Mouse (Mus musculus) limb, embryonic 13.5 days (tissue): ENCODE results near the gene Gm43064. TPM values are rescaled to one million over a fixed set of nuclear protein-coding genes. Genes with fewer than 3 reads are reported as not detected.

Experiments
- ATAC-seq: fragments of 200-750 bp; cut with Nextera tagmentation; 2 replicates; pipeline ENCODE4 v1.8.0; 2017; ENCODE audit warnings: low read depth, moderate number of reproducible peaks, moderate TSS enrichment; ENCODE audit not compliant: low FRiP score
- H3K27ac ChIP-seq: fragments of 300-500 bp; sonication (generic); 2 replicates; pipeline ENCODE4 v1.5.1; 2015; ENCODE audit warnings: inconsistent platforms, mild to moderate bottlenecking, moderate library complexity
- H3K27me3 ChIP-seq: fragments of 300-500 bp; sonication (generic); 2 replicates; pipeline ENCODE4 v1.6.1; 2015; ENCODE audit warnings: mild to moderate bottlenecking, inconsistent platforms
- H3K36me3 ChIP-seq: fragments of 300-500 bp; sonication (generic); 2 replicates; pipeline ENCODE4 v1.6.1; 2015; ENCODE audit warnings: inconsistent platforms, mild to moderate bottlenecking, moderate library complexity
- H3K4me1 ChIP-seq: fragments of 300-500 bp; sonication (generic); 2 replicates; pipeline ENCODE4 v1.6.1; 2015; ENCODE audit warnings: inconsistent platforms
- H3K4me2 ChIP-seq: fragments of 300-500 bp; sonication (generic); replicated peaks from 2 replicates; pipeline ENCODE4 v1.6.1; 2015; ENCODE audit warnings: inconsistent platforms, mild to moderate bottlenecking, moderate library complexity
- H3K4me3 ChIP-seq: fragments of 300-500 bp; sonication (generic); 2 replicates; pipeline ENCODE4 v1.5.1; 2015; ENCODE audit warnings: moderate library complexity, mild to moderate bottlenecking, inconsistent platforms
- H3K9ac ChIP-seq: fragments of 300-500 bp; sonication (generic); 2 replicates; pipeline ENCODE4 v1.6.1; 2015; ENCODE audit warnings: mild to moderate bottlenecking, inconsistent platforms
- H3K9me3 ChIP-seq: fragments of 300-500 bp; sonication (generic); 2 replicates; pipeline ENCODE4 v1.6.1; 2016; ENCODE audit warnings: inconsistent platforms
- WGBS: fragments of 180-500 bp; shearing (Covaris S2); methylation state at CpG from one replicate; pipeline ENCODE4 v1.1.7; 2015; 5-methylcytosine and 5-hydroxymethylcytosine counted together
- polyA plus RNA-seq: library from polyadenylated mRNA; unstranded; fragments of >200 nt; fragmentation: Nextera tagmentation; extraction: Ambion mirVana; gene quantifications from 2 replicates; pipeline ENCODE4 v1.2.1, GENCODE M21; 2015

Gene Gm43064
- polyA plus RNA-seq, 1 experiment from 2014 or later: 0.34 TPM

GRCm38 (mm10) chr3:103862721-103863220 is 53.4 kb downstream of the Gm43064 start:
- no peak for ATAC-seq
- Histone ChIP-seq H3K4me1 (no peaks in the 10 kb centered on the region), H3K36me3 (no peaks in the 10 kb centered on the region), H3K4me2 (no peak overlapping the region), H3K9ac (no peak overlapping the region), H3K9me3 (no peaks in the 10 kb centered on the region), H3K27me3 (no peaks in the 10 kb centered on the region), H3K27ac (no peak overlapping the region), H3K4me3 (no peak overlapping the region)
- 71% methylated on average over 4 of the region's 4 CpGs for WGBS

GRCm38 (mm10) chr3:103864200-103864599 is 54.8 kb downstream of the Gm43064 start:
- Histone ChIP-seq H3K9ac (no peak overlapping the region), H3K27me3 (no peaks in the 10 kb centered on the region), H3K4me2 (no peak overlapping the region), H3K4me3 (no peak overlapping the region), H3K27ac (no peak overlapping the region), H3K36me3 (no peaks in the 10 kb centered on the region), H3K9me3 (no peaks in the 10 kb centered on the region), H3K4me1 (no peaks in the 10 kb centered on the region)
- 90% methylated on average over 6 of the region's 6 CpGs for WGBS
- no peak for ATAC-seq

- H3K4me2 ChIP-seq: no peak overlapping the region
- H3K4me3 ChIP-seq: no peak overlapping the region
- ATAC-seq: no peak
- 81% methylated on average over 5 of the region's 5 CpGs for WGBS
- H3K27me3 ChIP-seq: no peaks in the 10 kb centered on the region
- H3K27ac ChIP-seq: no peak overlapping the region
- H3K9ac ChIP-seq: no peak overlapping the region
- no peaks in the 10 kb centered on the region for H3K9me3 ChIP-seq
- no peaks in the 10 kb centered on the region for H3K36me3 ChIP-seq
- no peaks in the 10 kb centered on the region for H3K4me1 ChIP-seq
Measured at GRCm38 (mm10) chr3:103867424-103867971, 58.1 kb downstream of the Gm43064 start.

- WGBS: 74% methylated on average over 4 of the region's 4 CpGs
- no peaks in the 10 kb centered on the region for H3K9me3 ChIP-seq
- no peak for ATAC-seq
- no peak overlapping the region for H3K27ac ChIP-seq
- H3K4me3 ChIP-seq: no peak overlapping the region
- no peaks in the 10 kb centered on the region for H3K4me1 ChIP-seq
- H3K36me3 ChIP-seq: no peaks in the 10 kb centered on the region
- H3K9ac ChIP-seq: no peak overlapping the region
- no peak overlapping the region for H3K4me2 ChIP-seq
- no peaks in the 10 kb centered on the region for H3K27me3 ChIP-seq
Measured at GRCm38 (mm10) chr3:103868008-103868407, 58.6 kb downstream of the Gm43064 start.

GRCm38 (mm10) chr3:103872663-103873098 is 63.3 kb downstream of the Gm43064 start:
- Histone ChIP-seq H3K36me3 (no peaks in the 10 kb centered on the region), H3K9ac (no peak overlapping the region), H3K4me3 (no peak overlapping the region), H3K4me1 (no peaks in the 10 kb centered on the region), H3K27me3 (no peaks in the 10 kb centered on the region), H3K9me3 (no peaks in the 10 kb centered on the region), H3K4me2 (no peak overlapping the region), H3K27ac (no peak overlapping the region)
- ATAC-seq: no peak
- 60% methylated on average over 3 of the region's 3 CpGs for WGBS

GRCm38 (mm10) chr3:103874329-103874728 is 65.0 kb downstream of the Gm43064 start:
- Histone ChIP-seq H3K4me1 (no peaks in the 10 kb centered on the region), H3K27me3 (no peaks in the 10 kb centered on the region), H3K4me2 (no peak overlapping the region), H3K27ac (no peak overlapping the region), H3K4me3 (no peak overlapping the region), H3K9me3 (no peaks in the 10 kb centered on the region), H3K9ac (no peak overlapping the region), H3K36me3 (no peaks in the 10 kb centered on the region)
- ATAC-seq: no peak
- WGBS: 71% methylated on average over 7 of the region's 7 CpGs

- ATAC-seq: no peak
- Histone ChIP-seq H3K4me2 (no peak overlapping the region), H3K27ac (no peak overlapping the region), H3K4me1 (no peaks in the 10 kb centered on the region), H3K9ac (no peak overlapping the region), H3K9me3 (no peaks in the 10 kb centered on the region), H3K4me3 (no peak overlapping the region), H3K27me3 (no peaks in the 10 kb centered on the region), H3K36me3 (no peaks in the 10 kb centered on the region)
- 76% methylated on average over 11 of the region's 11 CpGs for WGBS
Measured at GRCm38 (mm10) chr3:103885946-103886345, 76.6 kb downstream of the Gm43064 start.

GRCm38 (mm10) chr3:103887581-103887980 is 78.2 kb downstream of the Gm43064 start:
- H3K27ac ChIP-seq: no peak overlapping the region
- H3K4me2 ChIP-seq: no peak overlapping the region
- no peaks in the 10 kb centered on the region for H3K9me3 ChIP-seq
- H3K27me3 ChIP-seq: no peaks in the 10 kb centered on the region
- no peak for ATAC-seq
- H3K36me3 ChIP-seq: no peaks in the 10 kb centered on the region
- 34% methylated on average over 3 of the region's 3 CpGs for WGBS
- no peak overlapping the region for H3K9ac ChIP-seq
- no peak overlapping the region for H3K4me3 ChIP-seq
- no peaks in the 10 kb centered on the region for H3K4me1 ChIP-seq

Other genes with a start within 250 kb of the Gm43064 start
- gene Syt6, start 234.3 kb upstream of the Gm43064 start, polyA plus RNA-seq: 0.45 and 0.51 TPM in 2 replicates
- 0.08 TPM in 1 of 2 replicates, not detected in the other for gene Atg4a-ps, start 163.5 kb upstream of the Gm43064 start, polyA plus RNA-seq
- 60.8 and 61.0 TPM in 2 replicates for gene Olfml3, start 71.6 kb upstream of the Gm43064 start, polyA plus RNA-seq
- gene Gm10964, start 70.2 kb upstream of the Gm43064 start, polyA plus RNA-seq: not detected in 2 replicates
- 11.0 TPM in 2 replicates for gene Hipk1, start 18.0 kb upstream of the Gm43064 start, polyA plus RNA-seq
- 33.3 and 34.9 TPM in 2 replicates for gene Dclre1b, start 129 bp upstream of the Gm43064 start, polyA plus RNA-seq
- gene Ap4b1, start 53 bp upstream of the Gm43064 start, polyA plus RNA-seq: 23.2 TPM in 2 replicates
- 0.23 and 0.41 TPM in 2 replicates for gene Bcl2l15, start 23.0 kb downstream of the Gm43064 start, polyA plus RNA-seq
- gene Ptpn22, start 50.2 kb downstream of the Gm43064 start, polyA plus RNA-seq: 0.34 and 0.64 TPM in 2 replicates
- 14.4 and 14.6 TPM in 2 replicates for gene Rsbn1, start 104.5 kb downstream of the Gm43064 start, polyA plus RNA-seq
- gene Phtf1, start 158.5 kb downstream of the Gm43064 start, polyA plus RNA-seq: 35.9 and 36.2 TPM in 2 replicates